Mouse (Mus musculus) megakaryocyte, embryonic 14.5 days (primary cell): ENCODE measurements around the gene 4930432M17Rik.

Source experiments
- FLI1 ChIP-seq: IDR thresholded peaks from 2 replicates; pipeline ENCODE4 v1.6.1; 2012; ENCODE audit warnings: low read length, inconsistent platforms, mixed read lengths
- GATA1 ChIP-seq: IDR thresholded peaks from 3 replicates; pipeline ENCODE4 v1.6.1; 2012; ENCODE audit warnings: mixed read lengths, low read length, inconsistent platforms, borderline replicate concordance

DNA sequence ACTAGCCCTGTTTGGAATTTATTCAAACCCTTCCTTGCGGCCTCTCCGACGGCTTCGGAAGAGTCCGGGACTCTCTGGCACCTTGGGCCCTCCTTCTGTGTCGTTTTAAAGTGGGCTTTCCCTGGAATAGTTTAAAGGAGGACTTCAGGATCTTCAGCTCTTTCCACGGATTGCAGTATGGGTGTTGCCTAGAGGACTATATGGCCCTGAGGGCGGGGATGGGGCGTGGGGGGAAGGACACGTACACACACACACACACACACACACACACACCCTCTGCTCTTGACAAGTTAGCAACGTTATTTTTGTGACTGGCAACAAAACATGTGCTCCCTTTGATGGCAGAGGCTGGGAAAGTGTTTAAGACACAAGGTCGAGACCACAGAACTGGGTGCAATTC, 54.0 kb downstream of the 4930432M17Rik start:
- TF ChIP-seq FLI1, result no peak
- no peak for TF ChIP-seq GATA1
